Mouse (Mus musculus): ENCODE measurements around the gene Nin. TPM values are rescaled to one million over a fixed set of nuclear protein-coding genes. Genes with fewer than 3 reads are reported as not detected.

Nin gene
- total RNA-seq, 1 experiment from 2014 or later, result 142 TPM

DNA sequence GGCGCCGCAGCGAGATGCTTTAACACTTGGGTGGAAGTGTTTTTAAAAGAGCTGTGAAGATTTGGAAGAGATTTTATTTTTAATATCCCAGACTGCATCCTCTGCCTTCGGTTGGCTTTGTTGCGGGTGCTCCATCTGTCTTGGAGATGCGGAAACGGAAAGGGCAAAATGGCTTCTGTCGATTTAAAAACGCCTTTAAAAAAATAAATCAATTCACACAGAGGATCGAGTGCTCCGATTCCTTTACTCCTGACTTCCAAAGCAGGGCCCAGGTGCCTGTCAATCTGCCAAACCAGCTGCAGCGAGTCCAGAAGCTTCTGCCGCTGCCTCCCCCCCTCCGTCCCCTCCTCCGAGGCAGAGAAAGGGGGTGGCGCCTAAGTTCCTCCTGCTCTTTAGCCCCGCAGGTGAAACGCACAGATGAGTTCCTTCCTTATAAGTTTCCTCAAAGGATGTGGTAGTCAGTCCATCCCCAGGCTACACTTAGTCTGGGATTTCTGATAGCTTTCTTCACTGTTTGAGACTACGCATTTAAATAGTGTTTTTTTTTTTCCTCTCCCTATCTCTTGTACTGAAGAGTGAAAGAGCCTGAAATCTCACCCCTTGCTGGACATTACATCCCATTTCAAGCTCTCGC lies 17.6 kb upstream of the Nin start:
- ATAC-seq (replicated peaks; ENCODE audit: insufficient number of reproducible peaks, low FRiP score, low TSS enrichment, poor library complexity, severe bottlenecking), result no peak

DNA sequence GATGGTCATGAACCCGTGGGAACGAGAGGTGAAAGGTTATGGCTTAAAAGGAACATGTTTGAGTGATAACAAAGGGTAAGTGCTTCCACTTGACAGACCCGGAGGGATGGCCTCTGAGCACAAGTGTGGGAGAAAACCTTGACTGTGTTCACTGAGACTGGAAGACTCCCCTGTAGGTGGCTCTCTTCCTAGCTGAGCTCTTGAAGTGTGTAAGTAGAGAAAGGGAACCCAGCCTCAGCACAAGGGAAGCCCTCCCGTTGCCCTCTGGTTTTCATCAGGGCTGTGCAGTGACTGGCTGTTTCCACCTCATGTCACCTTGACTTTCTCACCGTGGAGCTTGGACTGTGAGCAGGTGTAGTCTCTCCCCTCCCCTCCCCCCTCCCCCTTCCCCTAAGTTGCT lies 15.6 kb upstream of the Nin start:
- ATAC-seq (replicated peaks; ENCODE audit: insufficient number of reproducible peaks, low FRiP score, low TSS enrichment, poor library complexity, severe bottlenecking), result peak; percentile 43; the same call in 1 of the 2 replicates

DNA sequence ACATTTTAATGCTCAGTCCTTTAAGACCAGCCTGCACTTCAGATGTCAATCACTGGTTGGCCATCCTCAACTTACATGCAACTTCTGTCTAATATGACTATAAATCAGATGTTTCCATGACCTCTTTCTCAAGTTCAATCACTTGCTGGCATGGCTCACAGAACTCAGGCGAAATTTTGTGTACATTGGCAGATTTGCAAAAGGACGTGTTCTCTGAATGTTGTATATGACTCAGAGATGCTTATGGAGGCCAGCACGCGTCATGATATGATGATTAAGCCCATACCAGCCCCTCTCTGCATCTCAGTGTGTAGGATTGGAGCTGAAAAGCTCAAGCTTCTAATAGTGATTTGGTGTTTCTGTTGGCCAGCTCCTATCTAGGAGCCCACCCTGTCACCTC lies 13.1 kb upstream of the Nin start:
- no peak for ATAC-seq (replicated peaks; ENCODE audit: insufficient number of reproducible peaks, low FRiP score, low TSS enrichment, poor library complexity, severe bottlenecking)

DNA sequence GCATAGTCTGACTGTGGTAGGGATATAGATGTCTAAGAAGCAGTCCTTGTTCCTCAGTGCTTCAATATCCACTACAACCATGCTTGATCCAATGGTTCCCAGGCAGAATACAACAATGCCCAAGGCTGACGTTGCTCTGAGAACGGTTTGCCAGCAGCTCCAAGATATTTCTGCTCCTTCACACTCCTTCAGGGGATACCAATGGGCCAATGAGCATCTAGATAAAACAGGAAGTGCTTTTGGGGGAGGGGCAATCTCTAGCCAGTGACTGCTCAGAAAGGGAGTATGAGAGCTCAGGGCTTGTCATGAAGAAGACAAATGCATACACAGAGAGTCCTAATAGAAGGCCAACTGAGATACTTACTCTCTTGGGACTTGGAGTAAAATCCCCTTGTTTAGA lies 6.0 kb upstream of the Nin start:
- 0 out of 2 replicates have a peak, but pooled peaks have one; percentile 43 for ATAC-seq (replicated peaks; ENCODE audit: insufficient number of reproducible peaks, low FRiP score, low TSS enrichment, poor library complexity, severe bottlenecking)

DNA sequence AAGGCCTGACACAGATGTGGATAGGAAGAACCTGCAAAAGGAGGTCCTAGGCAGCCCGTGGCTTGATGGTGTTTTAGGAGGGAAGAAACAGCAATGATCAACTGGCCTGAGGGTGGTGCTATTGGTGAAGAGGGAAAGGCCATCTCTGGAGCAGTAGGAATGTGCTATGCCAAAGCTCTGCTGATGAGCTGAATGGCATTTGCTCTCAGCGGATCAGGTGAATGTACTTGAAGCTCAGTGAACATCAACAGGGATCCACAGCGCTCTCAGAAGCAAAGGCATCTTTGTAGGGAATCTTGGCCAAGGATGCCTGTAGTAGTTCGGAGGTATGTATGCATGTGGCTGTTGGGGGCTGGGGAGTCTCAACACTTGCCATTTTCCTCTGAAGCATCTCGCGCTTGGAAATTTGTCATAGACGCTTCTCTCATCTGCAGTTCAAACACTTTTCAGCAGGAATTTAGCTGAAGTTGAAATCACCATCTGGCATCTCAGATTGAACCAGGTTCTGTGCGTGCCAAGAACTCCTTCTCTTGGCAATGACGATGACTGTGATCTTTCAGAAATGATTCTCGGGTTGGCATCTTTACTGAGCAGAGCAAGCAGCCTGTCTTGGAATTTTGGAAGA lies 5.3 kb upstream of the Nin start:
- no peak for ATAC-seq (replicated peaks; ENCODE audit: insufficient number of reproducible peaks, low FRiP score, low TSS enrichment, poor library complexity, severe bottlenecking)

DNA sequence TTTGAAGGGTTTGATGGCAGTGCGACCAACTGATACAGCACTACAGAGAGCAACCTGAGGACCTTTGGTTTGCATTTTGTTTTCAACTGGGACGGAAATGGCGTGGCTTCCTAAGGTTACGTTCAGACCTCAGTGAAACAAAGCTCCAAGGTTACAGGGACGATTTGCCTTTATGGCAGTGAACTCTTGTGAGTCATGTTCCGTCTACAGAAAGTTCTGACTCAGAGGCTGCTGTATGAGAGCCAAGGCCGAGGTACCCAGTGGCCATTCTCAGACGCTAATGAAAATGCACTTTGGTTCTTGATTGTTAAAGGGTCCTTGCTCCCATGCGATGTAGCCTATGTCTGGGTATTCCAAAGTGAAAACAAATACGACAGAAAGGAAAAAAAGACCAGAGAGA lies 3.6 kb upstream of the Nin start:
- ATAC-seq (replicated peaks; ENCODE audit: insufficient number of reproducible peaks, low FRiP score, low TSS enrichment, poor library complexity, severe bottlenecking), result no peak

DNA sequence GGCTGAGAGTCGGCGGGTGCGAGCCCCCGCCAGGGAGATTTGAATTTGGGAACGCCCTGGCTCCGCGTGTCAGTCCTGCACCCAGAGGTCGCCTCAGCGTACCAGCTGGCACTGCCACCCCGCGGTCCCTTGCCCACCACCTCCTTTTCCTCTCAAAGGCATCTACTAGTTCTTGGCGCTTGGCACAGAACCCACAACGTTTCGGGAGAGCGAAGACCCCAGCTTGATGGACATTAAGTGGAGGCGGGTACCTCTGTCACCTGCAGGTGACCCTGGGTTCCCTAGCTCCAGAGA lies 1.5 kb downstream of the Nin start:
- no peak for ATAC-seq (replicated peaks; ENCODE audit: insufficient number of reproducible peaks, low FRiP score, low TSS enrichment, poor library complexity, severe bottlenecking)

DNA sequence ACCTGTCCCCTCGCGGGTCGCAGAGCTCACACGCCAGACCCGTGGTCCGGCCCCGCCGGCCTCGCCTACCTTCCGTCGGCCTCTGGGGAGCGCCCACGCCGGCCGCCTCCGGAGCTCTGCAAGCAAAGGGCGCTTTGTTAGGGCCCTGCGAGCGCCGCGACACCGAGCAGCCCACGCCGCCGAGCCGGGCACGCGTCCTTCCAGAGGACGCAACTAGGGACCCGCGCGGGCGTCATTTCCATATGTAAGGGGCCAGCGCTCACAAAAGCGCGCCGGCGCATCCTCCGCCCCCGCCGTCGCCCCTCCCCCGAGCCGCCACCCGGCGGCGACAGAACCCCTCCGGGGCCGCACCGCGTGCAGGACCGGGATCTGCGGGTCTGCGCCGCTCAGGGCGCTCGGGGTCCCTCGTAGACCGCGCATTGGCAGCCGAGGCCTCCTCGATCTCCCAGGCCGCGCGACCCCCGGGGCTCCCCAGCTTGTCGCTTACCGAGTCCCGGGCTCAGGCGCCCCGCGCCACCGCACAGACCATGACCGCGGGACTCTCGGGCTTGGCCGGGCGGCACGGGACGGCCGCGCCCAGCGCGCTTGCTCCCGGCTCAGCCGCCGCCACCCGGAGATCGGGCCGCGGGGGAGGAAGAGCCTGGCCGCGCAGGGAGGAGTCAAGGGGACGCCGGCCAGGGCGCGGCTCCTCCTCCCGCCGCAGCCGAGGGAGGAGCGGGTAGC lies 2.0 kb downstream of the Nin start:
- ATAC-seq (replicated peaks; ENCODE audit: insufficient number of reproducible peaks, low FRiP score, low TSS enrichment, poor library complexity, severe bottlenecking), result peak; percentile 71

DNA sequence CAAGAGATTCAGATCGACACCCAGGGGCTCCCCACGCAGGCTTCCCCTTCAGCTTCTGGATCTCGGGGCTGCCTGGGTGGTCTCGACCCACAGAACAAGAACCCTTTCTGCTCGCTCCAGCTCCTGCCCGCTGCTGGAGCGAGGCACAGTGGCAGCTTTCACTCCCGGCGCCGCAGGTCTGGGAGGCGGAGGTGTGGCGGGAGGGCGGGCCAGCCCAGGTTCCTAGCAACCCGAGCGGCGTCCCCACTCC lies 2.5 kb downstream of the Nin start:
- no peak for ATAC-seq (replicated peaks; ENCODE audit: insufficient number of reproducible peaks, low FRiP score, low TSS enrichment, poor library complexity, severe bottlenecking)

DNA sequence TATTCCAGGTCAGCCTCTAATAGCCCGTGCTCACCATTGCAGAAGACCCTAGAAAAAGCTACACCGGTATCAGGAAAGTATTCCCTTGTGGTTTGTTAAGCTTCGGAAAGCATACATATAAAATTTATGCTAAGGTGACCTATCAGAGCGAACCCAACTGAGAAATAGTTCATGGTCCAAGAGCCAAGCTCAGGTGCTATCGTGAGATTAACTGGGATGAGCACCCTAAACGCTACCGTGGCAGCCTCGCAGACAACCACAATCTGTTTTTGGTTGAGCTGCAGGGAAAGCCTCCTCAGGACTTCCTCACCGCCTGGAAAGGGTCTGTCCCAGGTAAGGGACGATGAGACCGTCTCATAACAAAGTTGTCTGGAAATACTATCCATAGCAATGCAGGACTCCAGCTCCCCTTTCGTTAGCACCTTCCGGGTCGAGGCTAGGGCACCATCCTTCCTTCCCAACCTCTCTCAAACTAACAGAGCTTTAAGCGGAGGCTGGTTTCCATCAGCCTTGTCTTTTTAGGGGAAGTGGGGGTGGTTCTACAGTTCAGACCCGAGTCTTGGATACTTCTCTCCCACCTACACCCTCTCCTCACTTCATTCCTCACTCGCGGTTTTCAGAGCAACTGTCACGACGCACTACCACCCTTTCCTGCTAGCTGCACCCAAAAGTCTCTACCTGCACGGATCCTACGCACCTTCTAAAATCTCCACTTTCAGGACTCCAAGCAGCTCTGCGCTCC lies 3.0 kb downstream of the Nin start:
- no peak for ATAC-seq (replicated peaks; ENCODE audit: insufficient number of reproducible peaks, low FRiP score, low TSS enrichment, poor library complexity, severe bottlenecking)

DNA sequence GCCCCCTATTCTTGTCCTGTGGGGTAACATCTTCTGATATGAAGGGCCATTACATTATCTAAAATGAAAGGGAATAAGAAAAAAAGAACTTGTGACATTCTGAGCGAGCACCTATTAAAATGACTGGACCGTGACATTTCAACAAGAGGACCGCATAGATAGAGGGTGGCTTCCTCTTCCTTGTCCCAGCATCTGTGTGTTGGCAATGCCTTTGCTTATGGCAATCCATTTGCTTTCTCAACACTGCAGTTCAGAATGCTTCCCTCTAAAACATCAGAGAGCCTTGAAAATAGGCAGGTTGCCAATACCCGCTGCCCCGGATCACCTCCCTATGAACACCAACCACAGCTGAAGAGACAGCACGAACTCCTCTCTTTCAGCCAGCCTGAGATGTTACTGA lies 3.6 kb downstream of the Nin start:
- ATAC-seq (replicated peaks; ENCODE audit: insufficient number of reproducible peaks, low FRiP score, low TSS enrichment, poor library complexity, severe bottlenecking), result peak; percentile 64

DNA sequence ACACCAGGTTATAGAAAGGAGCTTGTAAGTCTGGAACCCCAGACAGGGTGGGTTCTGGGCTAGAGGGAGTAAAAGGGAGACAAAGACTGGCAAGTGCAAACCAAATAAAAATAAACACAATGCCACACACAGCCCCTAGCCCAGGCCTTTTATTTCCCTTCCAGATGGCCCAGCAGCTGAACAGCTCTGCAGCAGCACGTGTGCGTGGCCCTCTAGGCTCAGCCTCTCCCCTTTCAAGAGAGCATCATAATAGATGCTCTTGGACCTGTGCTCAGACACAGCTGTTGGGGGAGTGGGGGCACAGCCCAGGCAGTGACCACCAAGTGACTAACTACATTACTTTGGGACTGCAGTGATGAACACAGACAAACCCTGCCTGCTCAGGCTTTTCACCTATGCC lies 5.4 kb downstream of the Nin start:
- no peak for ATAC-seq (replicated peaks; ENCODE audit: insufficient number of reproducible peaks, low FRiP score, low TSS enrichment, poor library complexity, severe bottlenecking)

DNA sequence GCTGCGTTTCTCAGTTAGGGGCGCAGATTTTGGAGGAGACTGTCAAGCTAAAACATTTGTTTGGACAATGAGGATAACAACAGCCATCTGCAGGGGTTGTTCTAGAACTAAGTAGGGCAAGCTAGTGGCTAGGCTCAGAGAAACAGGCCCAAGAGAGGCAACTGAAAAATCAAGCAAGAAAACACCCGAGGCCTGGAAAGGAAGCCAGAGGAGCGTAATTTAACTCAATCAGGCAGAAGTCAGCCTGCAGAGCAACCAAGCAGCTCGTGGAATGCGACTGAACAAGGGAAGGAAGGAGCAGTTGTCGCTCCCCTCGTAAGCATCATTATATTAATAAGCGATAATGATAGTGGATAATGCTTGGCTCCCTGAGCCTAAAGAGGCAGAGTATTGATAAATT lies 7.0 kb downstream of the Nin start:
- ATAC-seq (replicated peaks; ENCODE audit: insufficient number of reproducible peaks, low FRiP score, low TSS enrichment, poor library complexity, severe bottlenecking), result no peak

DNA sequence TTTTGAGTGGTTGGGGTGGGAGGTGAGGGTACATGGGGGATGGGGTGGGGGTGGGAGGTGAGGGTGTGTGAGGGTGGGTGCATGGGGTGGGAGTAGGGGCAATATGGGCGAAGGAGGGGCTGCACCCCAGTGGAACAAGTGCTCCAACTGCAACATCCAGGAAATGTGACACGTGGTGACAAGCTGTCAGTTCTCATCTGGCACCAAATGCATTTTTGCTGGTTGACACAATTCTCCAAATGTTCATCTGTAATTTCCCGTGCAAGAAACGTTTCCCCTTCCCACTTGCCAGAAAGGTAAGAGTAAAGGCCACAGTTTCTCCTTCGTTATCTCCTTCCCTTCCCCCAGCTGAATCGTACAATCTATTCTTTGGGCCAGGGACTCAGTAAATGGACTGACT lies 7.6 kb downstream of the Nin start:
- ATAC-seq (replicated peaks; ENCODE audit: insufficient number of reproducible peaks, low FRiP score, low TSS enrichment, poor library complexity, severe bottlenecking), result no peak

DNA sequence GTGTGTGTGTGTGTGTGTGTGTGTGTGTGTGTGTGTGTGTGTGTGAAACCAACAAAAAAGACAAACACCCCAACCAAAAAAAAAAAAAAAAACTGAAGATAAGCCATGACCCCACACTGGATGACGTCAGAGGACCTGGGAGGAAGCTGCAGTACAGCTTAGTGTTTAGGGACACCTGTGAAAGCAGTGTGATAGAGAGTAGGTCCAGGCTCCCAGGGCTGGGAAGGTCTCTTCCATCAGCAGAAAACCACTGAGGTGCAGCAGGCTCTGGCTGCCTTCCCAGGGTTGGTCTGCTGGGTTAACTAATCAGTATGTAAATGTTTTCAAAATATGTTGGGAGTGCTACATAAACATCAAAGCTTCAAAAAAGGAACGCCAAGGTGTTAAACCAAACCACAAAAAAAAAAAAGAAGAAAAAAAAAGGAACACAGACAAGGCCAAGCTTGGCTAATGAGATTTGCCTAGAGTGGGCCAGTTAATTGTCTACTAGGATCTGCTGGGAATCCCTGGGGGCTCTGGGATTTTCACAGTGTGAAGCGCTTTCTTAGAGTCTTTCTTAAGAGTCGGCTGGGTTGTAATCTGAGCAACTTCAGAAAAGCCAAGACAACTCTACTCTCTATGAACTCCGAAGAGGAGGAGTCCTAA lies 8.6 kb downstream of the Nin start:
- ATAC-seq (replicated peaks; ENCODE audit: insufficient number of reproducible peaks, low FRiP score, low TSS enrichment, poor library complexity, severe bottlenecking), result no peak

DNA sequence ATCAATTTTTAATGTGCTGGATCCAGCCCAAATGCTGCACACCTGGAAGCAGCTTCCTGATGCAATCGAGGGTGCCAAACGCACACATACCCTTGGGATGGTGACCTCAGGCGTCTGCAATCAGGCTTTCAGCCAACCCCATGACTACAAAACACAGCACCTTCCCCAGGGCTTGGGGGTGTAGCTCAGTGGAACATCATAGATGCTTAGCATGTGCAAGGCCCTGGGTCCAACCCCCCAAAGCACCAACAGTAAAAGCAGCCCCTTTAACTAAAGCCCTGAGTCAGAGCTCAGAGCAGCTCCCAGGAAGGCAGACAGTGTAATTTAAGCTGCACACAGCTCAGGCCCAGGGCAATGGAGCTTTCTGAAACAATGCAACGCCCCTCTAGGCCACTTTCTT lies 9.3 kb downstream of the Nin start:
- no peak for ATAC-seq (replicated peaks; ENCODE audit: insufficient number of reproducible peaks, low FRiP score, low TSS enrichment, poor library complexity, severe bottlenecking)

DNA sequence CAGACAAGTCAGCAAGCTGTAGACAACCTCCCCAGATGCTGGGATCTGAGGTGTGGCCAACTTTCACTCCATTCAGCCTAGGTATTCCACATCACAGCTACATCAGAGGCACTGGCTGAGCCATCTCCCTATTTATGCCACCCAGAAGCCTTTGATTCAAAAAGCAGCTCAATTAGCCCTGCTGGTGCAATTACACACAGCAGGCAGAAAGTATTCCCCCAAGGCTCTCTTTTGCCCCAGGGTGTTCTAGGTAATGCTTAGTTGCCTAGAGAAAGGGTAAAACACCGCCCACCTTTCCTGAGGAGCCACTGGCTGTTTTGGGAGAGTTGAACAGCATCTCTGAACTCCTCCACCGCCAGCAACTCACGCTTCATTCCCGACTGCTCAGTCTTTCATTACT lies 10.3 kb downstream of the Nin start:
- no peak for ATAC-seq (replicated peaks; ENCODE audit: insufficient number of reproducible peaks, low FRiP score, low TSS enrichment, poor library complexity, severe bottlenecking)

DNA sequence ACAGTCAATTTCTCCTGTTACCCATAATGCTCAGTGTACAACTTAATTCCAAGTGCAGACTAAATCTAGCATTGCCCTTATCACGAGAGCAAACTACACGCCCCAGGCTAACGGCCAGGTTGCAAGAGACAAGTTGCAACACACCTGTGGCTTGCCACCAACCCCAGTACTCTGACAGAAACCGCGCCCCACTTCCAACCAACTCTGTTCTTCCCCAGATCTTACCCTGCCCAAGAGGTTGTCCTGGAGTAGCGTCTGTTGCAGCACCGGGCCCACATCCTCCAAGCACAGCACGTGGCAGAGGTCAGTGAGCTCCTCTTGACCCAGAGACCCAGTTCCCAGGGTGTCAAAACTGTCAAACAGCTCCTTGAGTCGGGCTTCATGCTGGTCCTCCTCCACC lies 11.1 kb downstream of the Nin start:
- peak; percentile 42; the same call in 1 of the 2 replicates for ATAC-seq (replicated peaks; ENCODE audit: insufficient number of reproducible peaks, low FRiP score, low TSS enrichment, poor library complexity, severe bottlenecking)

DNA sequence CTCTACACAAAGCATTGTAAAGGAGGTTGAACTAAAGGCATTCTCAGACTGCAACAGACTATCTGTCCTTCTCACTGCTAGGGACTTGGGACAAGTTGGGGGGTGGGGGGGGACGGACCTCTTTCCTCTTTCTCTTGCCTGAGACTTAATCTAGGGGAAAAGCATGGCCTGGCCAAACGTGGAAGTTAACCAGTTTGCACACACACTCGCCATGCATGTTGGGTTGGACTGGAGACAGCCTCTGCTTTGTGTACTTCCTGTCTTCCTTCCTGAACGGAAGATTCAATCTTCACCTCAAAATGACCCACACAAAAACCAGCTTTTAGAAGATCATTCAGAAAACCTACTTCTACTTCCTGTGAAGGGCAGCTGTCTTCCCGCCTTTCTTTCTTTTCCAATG lies 11.7 kb downstream of the Nin start:
- ATAC-seq (replicated peaks; ENCODE audit: insufficient number of reproducible peaks, low FRiP score, low TSS enrichment, poor library complexity, severe bottlenecking), result no peak; the same call in 1 of the 2 replicates

DNA sequence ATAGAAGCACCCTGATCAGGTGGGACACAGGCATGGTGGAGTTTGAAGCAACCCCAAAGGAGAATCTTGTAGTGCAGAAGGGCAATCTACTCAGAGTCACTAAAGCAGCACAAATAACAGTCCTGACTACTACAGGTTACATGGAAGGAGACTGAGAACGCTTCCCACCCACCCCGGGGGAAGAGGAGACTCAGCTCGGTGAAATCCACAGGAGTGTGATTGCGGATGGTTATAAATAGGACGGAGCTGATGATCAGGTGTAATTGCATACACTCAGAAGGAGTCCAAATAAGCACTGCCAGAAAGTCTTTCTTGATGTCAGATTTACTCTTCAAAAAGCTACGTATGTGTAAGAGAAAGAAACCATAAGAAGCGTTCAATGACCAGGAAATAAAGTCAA lies 15.6 kb downstream of the Nin start:
- ATAC-seq (replicated peaks; ENCODE audit: insufficient number of reproducible peaks, low FRiP score, low TSS enrichment, poor library complexity, severe bottlenecking), result no peak
